Mouse (Mus musculus): ENCODE measurements around the gene Tfap4.

GRCm38 (mm10) chr16:4546838-4547237, 12.8 kb downstream of the Tfap4 start:
- TF ChIP-seq CTCF (IDR thresholded peaks at IDR 0.05; ENCODE audit: low read depth, low read length): no peak
- no peak for TF ChIP-seq EP300 (IDR thresholded peaks at IDR 0.05; ENCODE audit: insufficient read depth, low read depth, low read length)
- no peak for TF ChIP-seq POLR2A (IDR thresholded peaks at IDR 0.05; ENCODE audit: insufficient read depth, low read length)
